Mouse (Mus musculus) liver, embryonic 15.5 days (tissue): ENCODE data around the gene Bach1. TPM values are rescaled to one million over a fixed set of nuclear protein-coding genes. Genes with fewer than 3 reads are reported as not detected.

Experiments used
- ATAC-seq: fragments of 200-750 bp; cut with Nextera tagmentation; 2 replicates; pipeline ENCODE4 v1.8.0; 2017; ENCODE audit warnings: moderate number of reproducible peaks, mild to moderate bottlenecking, moderate library complexity; ENCODE audit not compliant: insufficient read depth
- H3K27ac ChIP-seq: fragments of 300-500 bp; sonication (generic); replicated peaks from 2 replicates; pipeline ENCODE4 v1.5.1; 2015; ENCODE audit warnings: mild to moderate bottlenecking, inconsistent platforms
- H3K27me3 ChIP-seq: fragments of 300-500 bp; sonication (generic); 2 replicates; pipeline ENCODE4 v1.6.1; 2015; ENCODE audit warnings: mild to moderate bottlenecking, inconsistent platforms
- H3K36me3 ChIP-seq: fragments of 300-500 bp; sonication (generic); replicated peaks from 2 replicates; pipeline ENCODE4 v1.6.1; 2015; ENCODE audit warnings: moderate library complexity, mild to moderate bottlenecking, inconsistent platforms
- H3K4me1 ChIP-seq: fragments of 300-500 bp; sonication (generic); replicated peaks from 2 replicates; pipeline ENCODE4 v1.6.1; 2015; ENCODE audit warnings: inconsistent platforms
- H3K4me2 ChIP-seq: fragments of 300-500 bp; sonication (generic); 2 replicates; pipeline ENCODE4 v1.6.1; 2015; ENCODE audit warnings: moderate library complexity, mild to moderate bottlenecking, inconsistent platforms
- H3K4me3 ChIP-seq: fragments of 300-500 bp; sonication (generic); replicated peaks from 2 replicates; pipeline ENCODE4 v1.5.1; 2015; ENCODE audit warnings: mild to moderate bottlenecking, inconsistent platforms
- H3K9ac ChIP-seq: fragments of 300-500 bp; sonication (generic); 2 replicates; pipeline ENCODE4 v1.6.1; 2015; ENCODE audit warnings: moderate library complexity, mild to moderate bottlenecking, inconsistent platforms
- H3K9me3 ChIP-seq: fragments of 300-500 bp; sonication (generic); replicated peaks from 2 replicates; pipeline ENCODE4 v1.6.1; 2016; ENCODE audit warnings: inconsistent platforms
- WGBS: fragments of 180-500 bp; shearing (Covaris S2); methylation state at CpG from one replicate; pipeline ENCODE4 v1.1.7; 2015; ENCODE audit warnings: mixed read lengths; ENCODE audit not compliant: insufficient replicate concordance; 5-methylcytosine and 5-hydroxymethylcytosine counted together
- polyA plus RNA-seq: library from polyadenylated mRNA; unstranded; fragments of >200 nt; fragmentation: Nextera tagmentation; extraction: Ambion mirVana; gene quantifications from 2 replicates; pipeline ENCODE4 v1.2.1, GENCODE M21; 2015

Bach1 gene
- polyA plus RNA-seq, 1 experiment from 2014 or later = 6.5 TPM

DNA sequence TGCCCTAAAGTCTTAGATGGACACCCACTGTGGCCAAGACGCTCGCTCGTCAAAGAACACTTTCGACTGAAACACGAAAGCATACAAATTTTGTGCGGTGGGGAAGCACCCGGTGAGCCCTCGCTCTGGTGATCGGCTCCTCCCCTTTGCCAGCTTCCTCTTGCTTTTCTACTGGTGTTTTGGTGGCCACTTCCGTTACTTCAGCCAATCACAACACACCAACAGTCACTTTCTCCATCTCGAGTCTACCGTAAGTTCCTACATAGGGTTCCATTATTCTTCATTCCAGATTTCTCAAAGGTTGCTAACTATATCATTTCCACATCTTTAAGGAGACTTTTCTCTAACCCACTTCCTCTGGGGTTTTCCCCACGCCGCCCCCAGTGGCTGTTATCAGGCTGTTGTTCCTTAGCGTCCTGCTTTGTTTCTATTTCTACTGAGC lies 65.9 kb downstream of the Bach1 start:
- ATAC-seq = no peak
- Histone ChIP-seq H3K27me3 (no peaks in the 10 kb centered on the region), H3K4me2 (no peak overlapping the region), H3K9me3 (no peaks in the 10 kb centered on the region), H3K27ac (no peak overlapping the region), H3K36me3 (no peaks in the 10 kb centered on the region), H3K4me1 (no peaks in the 10 kb centered on the region), H3K4me3 (no peak overlapping the region), H3K9ac (no peak overlapping the region)
- 67% methylated on average over 15 of the region's 15 CpGs for WGBS

DNA sequence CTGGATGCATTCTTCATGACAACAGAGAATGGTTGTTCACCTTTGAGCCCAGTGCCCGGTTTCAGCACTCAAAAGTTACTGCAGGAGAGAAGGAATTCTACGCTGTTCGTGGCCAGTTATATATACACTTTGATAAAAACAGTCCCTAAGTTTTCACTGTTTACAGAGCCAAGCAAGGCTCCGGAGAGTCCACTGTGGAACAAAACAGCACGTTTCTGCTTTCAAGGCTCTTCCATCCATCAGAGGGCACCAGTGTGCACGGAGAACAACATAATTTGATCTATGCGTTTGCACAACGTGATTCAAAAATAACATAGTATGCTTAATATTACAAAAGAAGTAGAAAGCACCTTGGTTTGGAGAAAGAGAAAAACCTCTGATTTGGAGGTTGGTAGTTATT lies 67.2 kb downstream of the Bach1 start:
- no peak for ATAC-seq
- no peak overlapping the region for H3K4me3 ChIP-seq
- no peak overlapping the region for H3K27ac ChIP-seq
- no peaks in the 10 kb centered on the region for H3K27me3 ChIP-seq
- H3K36me3 ChIP-seq = no peaks in the 10 kb centered on the region
- no peak overlapping the region for H3K9ac ChIP-seq
- WGBS = 54% methylated on average over 8 of the region's 8 CpGs
- no peaks in the 10 kb centered on the region for H3K9me3 ChIP-seq
- H3K4me1 ChIP-seq = no peaks in the 10 kb centered on the region
- no peak overlapping the region for H3K4me2 ChIP-seq

DNA sequence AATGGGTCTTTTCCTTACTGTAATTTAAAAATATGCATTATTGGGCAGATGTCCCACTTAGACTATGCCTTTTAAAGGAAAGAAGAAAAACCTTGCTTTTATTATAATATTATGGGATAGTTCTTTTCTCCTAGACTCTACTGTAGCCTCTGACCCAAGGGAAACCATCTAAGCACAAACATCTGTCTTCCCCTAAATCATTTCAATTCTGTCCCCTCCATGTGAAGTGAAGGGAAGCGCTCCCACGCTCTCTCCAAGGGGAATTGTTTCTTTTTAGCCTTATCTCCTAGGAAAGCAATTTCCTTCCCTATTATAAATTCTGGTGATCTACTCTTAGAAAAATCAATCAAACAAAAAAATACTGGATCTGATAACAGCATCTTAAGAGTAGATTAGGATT lies 71.8 kb downstream of the Bach1 start:
- ATAC-seq = no peak
- no peaks in the 10 kb centered on the region for H3K36me3 ChIP-seq
- no peaks in the 10 kb centered on the region for H3K4me1 ChIP-seq
- 51% methylated on average over 2 of the region's 2 CpGs for WGBS
- H3K9ac ChIP-seq = no peak overlapping the region
- H3K9me3 ChIP-seq = no peaks in the 10 kb centered on the region
- no peak overlapping the region for H3K4me2 ChIP-seq
- H3K27me3 ChIP-seq = no peaks in the 10 kb centered on the region
- no peak overlapping the region for H3K27ac ChIP-seq
- no peak overlapping the region for H3K4me3 ChIP-seq

- Histone ChIP-seq H3K4me1 (no peaks in the 10 kb centered on the region), H3K9me3 (no peaks in the 10 kb centered on the region), H3K4me2 (no peak overlapping the region), H3K27ac (no peak overlapping the region), H3K36me3 (no peaks in the 10 kb centered on the region), H3K9ac (no peak overlapping the region), H3K27me3 (no peaks in the 10 kb centered on the region), H3K4me3 (no peak overlapping the region)
- 52% methylated on average over 4 of the region's 4 CpGs for WGBS
- ATAC-seq = no peak
These were observed 73.2 kb downstream of the Bach1 start for GRCm38 (mm10) chr16:87771926-87772325.

DNA sequence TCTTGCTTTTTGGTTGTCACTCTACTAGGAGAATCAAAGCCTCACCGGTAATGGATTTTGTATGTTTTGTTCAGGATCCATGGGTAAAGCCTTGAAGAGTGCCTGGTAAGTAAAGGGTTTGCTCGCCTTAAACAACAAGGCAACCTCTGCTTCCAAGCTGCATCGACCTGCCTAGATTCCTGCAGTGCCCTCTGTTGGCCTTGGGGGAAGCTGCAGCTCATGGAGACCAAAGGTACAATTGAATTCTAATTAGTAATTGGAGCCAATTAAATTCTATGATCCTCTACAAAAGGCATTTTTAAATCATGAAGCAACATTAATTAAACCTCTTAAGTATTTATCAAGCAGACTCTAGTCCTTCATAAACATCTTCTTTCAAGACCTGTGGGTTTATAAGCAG lies 75.7 kb downstream of the Bach1 start:
- H3K36me3 ChIP-seq = no peaks in the 10 kb centered on the region
- WGBS = 50% methylated on average over 3 of the region's 3 CpGs
- no peak overlapping the region for H3K4me3 ChIP-seq
- H3K9ac ChIP-seq = no peak overlapping the region
- no peak overlapping the region for H3K4me2 ChIP-seq
- H3K9me3 ChIP-seq = no peaks in the 10 kb centered on the region
- no peaks in the 10 kb centered on the region for H3K27me3 ChIP-seq
- H3K27ac ChIP-seq = no peak overlapping the region
- no peak for ATAC-seq
- no peaks in the 10 kb centered on the region for H3K4me1 ChIP-seq

DNA sequence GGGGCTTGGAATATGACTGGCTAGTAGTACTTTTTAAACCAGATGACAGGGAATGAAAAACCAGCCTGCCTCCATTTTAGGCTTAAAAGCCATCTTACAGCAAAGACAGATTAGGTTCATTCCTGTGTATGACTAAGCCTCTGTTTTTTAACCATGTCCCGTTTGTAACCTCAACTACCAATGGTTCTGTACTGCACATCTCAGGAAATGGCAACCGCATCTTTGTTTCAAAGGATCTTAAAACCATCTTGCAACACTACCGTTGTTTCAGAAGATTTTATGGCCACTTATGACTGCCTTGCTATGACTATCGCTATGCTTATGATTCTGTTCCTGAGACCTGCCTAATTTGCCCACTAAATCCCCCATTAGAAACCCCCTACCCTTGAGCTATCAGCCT lies 78.6 kb downstream of the Bach1 start:
- 54% methylated on average over 4 of the region's 4 CpGs for WGBS
- H3K4me3 ChIP-seq = no peak overlapping the region
- no peak for ATAC-seq
- H3K36me3 ChIP-seq = no peaks in the 10 kb centered on the region
- no peaks in the 10 kb centered on the region for H3K27me3 ChIP-seq
- no peak overlapping the region for H3K4me2 ChIP-seq
- H3K27ac ChIP-seq = no peak overlapping the region
- no peak overlapping the region for H3K9ac ChIP-seq
- H3K9me3 ChIP-seq = no peaks in the 10 kb centered on the region
- no peaks in the 10 kb centered on the region for H3K4me1 ChIP-seq

- Histone ChIP-seq H3K36me3 (no peaks in the 10 kb centered on the region), H3K4me2 (no peak overlapping the region), H3K27me3 (no peaks in the 10 kb centered on the region), H3K4me1 (no peaks in the 10 kb centered on the region), H3K9me3 (no peaks in the 10 kb centered on the region), H3K9ac (no peak overlapping the region), H3K4me3 (no peak overlapping the region), H3K27ac (no peak overlapping the region)
- no peak for ATAC-seq
- 69% methylated on average over 7 of the region's 7 CpGs for WGBS
These were observed 82.9 kb downstream of the Bach1 start for GRCm38 (mm10) chr16:87781637-87782036.

Other genes starting within 250 kb of the Bach1 start
- gene Usp16, start 244.2 kb upstream of the Bach1 start, polyA plus RNA-seq = 15.3 and 16.6 TPM in 2 replicates
- 208 and 220 TPM in 2 replicates for gene Cct8, start 203.1 kb upstream of the Bach1 start, polyA plus RNA-seq
- gene Map3k7cl, start 145.6 kb upstream of the Bach1 start, polyA plus RNA-seq = not detected in 2 replicates